Mouse (Mus musculus) left cerebral cortex, adult 9 months (tissue): ENCODE measurements at regions not wholly inside any gene's neighbourhood (a gene's known extent, or its start where the extent isn't known, plus 50 kb on each side); places are given as distances from the start of the nearest gene placed in this dataset.
A peak's percentile ranks its signal among the peaks of the same experiment; 100 is the strongest.

ENCODE experiments used
- DNase-seq, 2 experiments: peaks; one replicate each; pipeline ENCODE4 v3.0.0; 2022; ENCODE audit warnings: low spot score in 2 of 2

DNA sequence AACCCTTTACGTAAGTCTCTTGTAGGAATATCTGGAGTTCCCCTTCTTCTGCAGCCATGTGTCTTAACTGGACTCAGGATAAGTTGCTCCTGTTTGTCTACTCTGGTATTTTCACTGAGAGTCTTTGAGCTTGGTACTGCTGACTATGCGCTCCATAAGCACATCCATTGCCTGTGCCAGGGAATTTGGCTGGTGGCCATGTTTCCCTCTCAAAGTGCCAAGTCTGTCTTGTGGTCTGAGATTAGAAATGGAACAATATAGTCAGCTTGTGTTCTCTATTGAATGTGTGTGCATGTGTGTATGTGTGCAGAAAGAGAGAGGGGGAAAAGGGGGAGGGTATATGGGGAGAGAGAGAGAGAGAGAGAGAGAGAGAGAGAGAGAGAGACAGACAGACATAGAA is 263.7 kb downstream of the Olfm4 start:
- peak in 1 of 2 experiments; percentile 81 for DNase-seq

DNA sequence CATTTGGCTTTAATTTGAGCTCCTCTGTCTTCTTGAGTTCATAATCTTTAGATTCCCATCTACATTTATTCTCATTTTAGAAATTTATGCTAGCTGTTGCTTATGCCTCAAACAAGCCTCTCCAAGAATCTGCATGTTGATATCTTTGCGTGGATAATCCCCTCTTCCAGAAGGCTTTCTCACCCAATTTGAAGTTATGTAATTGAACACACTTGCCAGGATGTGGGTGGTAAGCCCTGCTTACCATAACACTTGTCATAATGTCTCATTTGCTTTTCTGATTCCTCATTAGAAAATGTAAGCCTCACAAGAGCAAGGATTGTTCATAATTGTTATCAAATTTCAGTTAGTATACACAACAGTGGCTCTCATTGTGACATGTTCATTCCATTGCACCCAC is 266.0 kb downstream of the Olfm4 start:
- DNase-seq: peak in 1 of 2 experiments; percentile 51

DNA sequence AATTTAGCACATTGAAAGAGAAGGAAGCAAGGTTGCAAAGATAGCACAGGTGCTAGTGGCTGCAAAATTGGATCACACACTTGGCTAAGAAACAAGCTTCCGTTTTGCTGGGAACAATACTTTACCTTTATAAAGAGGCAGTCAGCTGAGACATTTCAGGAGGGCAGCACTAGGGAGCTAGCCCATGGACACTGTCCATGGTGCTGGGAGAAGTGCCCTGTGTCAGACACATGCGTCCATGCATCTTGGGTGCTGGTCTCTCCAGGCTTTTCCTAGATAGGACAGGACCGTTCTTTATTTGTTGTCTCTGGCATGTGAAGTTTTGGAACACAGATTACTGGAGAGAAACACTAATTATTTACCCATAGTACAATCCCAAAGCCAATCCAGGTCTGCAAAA is 273.2 kb downstream of the Olfm4 start:
- no peak for DNase-seq

DNA sequence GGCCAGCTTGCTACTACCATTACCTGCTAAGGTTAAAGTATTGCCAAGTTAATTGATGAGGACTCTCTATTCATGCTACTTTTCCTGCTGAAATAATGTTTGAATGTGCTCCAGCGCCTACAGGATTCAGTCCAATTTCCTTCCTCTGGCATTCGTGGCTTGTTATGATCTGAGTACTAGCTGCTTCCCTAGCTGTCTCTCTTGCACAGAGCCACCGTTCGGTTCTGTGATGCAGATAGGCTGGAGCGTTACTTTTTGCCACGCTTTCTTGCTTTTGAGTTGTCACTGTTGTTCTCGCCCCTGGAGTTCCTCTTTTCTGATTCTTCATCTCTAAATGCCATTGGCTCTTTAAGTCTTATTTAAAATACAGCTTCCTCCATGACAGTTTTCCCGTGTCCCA is 279.3 kb downstream of the Olfm4 start:
- peak in 1 of 2 experiments; percentile 45 for DNase-seq

DNA sequence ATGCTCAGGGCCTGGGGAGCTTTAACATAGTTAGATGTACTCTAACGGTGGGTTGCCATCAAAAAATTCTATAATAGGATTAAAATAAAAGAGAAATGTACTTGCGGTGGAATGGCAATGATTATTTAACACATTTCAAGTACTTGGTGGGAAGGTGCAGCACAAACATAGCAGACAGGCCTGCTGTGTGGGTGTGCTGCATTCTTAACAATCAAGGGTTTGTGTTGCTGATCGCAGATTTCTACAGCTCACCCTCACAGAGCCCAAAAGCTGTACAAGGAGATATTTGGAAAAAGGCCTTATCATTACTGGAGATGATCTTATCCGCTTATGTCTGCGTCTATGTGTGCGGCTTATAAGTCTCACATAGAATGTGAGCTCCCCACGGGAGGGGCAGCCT is 281.2 kb downstream of the Olfm4 start:
- DNase-seq: peak; percentile 49 to 60

DNA sequence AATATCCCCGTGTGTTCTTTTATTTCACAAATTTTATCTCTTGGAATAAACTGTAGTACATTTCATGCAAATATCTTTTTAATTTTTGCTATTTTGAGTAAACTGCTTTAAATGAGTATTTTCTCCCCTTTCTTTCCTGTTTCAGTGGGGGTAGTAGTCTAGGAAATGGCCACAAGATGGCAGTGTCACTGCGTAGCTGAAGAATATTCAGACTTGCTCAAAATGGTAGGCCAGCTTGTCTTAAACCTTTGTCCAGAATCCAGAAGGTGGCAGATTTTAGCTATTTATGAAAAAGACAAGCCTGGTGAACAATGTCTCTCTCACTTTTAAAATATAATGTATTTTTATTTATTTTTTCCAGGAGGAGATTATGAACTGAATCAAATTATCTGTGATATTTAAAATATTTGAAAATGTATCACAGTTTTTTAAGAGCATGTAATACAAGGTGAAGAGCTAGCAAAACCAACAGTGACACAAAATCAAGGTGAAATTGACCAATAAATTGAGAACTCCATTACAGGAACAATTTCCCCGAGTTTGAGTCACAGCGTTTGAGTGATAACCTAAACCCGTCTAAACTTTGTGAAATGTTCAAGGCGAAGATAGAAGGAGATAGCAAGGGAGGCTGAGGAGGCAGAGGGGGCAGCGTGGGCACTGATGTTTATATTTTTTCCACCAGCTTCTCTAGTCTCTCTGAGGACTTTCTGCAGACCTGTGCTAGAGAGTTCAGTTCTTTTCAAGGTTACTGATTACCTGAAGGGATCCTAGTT is 285.5 kb downstream of the Olfm4 start:
- peak; percentile 50 to 87 for DNase-seq

DNA sequence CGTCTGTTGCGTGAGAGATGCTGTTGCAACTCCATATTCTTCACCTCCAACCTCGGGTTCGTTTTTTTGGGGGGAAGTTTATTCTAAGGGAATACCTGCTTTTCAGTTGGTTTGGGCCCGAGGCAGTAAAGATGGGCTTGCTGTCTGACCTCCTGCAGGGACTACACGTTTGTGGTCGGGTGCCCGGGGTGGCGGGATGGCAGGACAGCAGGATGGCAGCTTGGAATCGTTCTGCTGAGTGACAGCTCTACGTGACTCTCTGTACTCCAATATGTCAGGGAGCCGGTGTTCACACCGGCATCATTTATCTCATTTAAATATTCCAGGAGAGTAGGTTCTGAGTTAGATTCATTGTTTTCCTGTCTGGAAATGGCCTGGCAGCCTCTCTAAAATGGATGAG is 286.2 kb downstream of the Olfm4 start:
- no peak for DNase-seq

DNA sequence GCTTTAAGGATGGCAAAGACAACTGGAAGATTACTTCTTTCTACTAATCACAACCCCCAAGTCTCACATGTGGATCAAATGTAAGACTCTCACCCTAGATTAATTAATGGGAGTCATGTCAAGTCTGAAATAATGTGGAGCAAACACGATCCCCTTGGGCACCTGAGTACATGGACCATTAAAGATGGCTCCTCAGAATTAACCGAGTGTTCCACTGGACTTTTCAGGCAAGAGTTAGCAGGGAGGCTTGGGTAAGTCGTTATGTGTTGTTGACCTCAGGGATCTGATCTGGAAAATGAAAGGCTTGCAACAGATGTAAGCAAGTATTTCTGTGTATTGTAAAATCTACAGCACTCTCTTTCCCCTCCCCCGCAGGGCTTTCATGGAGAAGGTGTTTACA is 296.3 kb downstream of the Olfm4 start:
- DNase-seq: no peak

DNA sequence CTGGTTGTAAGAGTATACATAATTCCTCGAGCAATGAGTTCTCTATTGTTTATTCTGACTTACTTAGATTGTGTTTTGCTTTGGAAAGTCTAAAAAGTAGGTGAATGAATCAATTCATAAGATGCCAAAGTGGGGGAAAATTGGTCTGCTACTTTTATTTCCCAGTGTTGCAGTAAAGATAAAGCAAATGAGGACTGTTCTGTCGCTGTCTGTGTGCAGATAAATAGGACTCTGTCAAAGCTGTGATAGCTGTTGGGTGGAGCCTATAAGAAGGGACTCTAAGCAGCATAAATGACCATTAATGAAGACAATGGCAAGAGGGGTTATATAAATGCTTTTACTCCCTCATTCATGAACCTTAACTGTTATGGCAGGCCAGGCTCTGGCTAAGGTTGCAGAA is 299.8 kb downstream of the Olfm4 start:
- DNase-seq: no peak

DNA sequence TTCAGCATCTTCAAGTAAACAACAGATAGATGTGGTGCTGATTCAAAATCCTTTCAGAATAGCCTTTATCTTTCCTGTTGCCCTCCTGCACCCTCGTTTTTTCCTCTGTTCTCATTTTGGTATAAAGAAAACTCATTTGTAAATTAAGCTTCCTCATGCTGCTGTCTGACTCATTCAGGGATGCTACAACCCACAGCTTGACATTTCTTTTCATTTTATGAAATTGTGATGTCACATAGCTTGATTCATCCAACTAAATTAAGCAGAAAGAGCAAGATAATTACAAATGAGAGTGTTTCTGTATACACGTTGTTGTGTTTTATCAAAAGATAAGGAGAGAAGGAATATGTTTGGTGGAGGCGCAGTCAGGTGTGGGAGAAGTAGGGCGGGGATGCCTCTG is 307.5 kb downstream of the Olfm4 start:
- DNase-seq: no peak

DNA sequence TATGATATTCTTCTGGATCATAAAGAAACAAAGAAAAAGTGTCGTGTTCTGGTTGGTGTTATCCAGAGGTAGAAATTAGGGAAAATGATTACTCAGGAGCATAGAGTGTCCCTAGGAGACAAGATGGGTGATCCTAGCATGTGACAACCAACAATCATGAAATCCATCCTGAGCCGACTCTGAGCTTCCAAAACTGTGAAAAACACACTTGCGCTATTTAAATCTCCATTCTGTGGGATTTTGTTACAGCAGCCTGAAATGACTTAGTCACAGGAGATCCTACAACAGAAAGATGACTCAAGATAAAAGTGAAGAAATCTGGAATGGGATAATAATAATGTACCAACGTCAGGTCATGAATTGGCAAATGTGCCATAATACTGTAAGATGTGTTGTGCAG is 309.5 kb downstream of the Olfm4 start:
- no peak for DNase-seq

DNA sequence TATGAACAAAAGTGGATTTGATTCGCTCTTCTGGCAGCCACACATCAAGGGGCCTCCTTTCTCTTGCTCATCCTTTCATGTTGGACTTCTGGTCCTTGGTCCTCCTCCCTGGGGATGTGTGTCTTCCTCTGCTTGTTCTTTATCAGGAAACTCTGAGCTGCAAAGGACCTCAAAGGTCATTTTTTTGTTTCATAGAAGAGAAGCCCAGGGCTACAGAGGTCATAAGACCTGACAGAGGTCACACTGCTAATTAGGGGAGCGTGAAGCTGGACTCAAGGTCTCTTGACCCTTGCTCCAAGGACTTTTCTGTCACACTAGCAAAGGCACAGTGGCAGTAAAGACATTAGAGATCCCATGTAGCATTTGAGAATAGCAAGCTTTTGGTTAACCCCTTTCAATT is 345.8 kb downstream of the Olfm4 start:
- DNase-seq: no peak

DNA sequence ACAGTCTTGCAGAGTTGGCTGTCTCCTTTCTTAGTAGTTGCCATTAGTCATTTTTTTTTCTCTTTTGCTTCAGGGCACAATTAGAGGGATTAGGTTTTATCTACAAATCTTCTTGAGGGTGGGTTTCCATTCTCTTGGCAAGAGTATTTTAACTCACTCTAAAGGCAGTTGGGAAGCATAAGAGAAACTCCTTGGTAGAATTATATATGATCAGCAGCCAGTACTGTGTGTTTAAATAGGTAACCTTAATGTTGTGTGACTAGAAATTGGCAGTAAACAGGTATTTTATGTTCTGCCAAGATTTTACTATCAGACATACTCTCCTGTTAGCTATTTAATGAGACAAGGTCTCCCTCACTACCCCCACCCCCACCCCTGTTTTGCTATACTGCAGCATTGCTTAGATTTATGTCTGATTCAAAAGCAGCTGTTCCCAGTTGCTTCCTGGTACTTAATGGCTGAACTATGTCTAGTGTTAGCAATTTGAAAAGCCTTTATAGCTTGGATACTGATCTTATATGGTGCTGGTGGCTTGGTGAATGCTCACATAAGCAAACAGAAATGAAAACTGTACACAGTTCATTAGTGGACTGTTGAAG is 378.2 kb downstream of the Olfm4 start:
- DNase-seq: no peak

DNA sequence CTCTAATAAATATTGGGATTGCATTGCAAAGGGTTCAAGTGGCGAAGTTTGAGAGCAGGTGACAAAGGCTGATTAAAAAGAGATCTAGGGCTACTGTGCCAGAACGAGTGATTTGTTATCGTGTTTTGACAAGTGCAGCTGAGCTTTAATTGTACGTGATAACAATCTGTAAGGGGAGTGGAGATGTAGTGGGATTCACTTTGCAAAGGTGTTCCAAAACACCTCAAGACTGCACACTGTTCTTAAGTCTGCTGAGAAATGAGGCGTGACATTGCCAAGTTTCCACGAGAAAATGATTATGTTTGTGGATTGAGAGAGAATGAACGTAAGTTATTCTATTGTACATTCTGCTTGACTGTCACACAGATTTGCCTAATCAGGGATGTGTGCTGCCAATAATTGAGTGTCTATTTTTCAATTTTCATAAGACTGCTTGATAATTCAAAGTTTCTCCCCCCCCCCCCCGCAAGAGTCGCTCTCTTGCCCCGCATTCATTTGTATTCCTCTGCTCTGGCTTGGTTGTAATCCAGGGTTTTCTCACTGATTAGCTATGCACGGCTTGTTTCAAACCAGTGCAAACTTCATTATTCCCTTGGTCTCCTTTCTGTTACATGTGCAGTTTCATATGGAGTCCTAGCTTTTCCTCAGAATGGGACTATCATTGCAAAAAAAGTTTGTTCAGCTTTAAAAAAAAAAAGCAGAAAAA is 385.7 kb downstream of the Olfm4 start:
- DNase-seq: no peak

DNA sequence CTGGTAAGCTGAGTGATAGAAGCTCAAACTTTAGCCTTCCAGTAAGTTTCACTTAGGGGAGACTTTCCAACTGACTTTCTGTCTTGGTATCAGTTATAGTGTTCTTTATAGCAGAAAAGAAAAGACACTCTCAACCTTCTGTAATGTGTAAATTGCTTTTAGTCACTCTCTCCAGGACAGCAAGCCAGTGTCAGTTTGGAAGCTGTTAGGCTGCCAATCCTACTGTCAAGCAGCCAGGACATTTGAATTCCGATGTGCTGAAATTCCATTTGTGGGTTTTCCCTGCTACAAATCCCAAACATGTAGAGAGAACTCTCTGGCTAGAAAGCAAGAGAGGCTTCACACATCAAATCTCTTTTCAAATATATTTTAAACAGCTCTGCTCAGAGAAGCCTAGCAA is 390.4 kb downstream of the Olfm4 start:
- no peak for DNase-seq

DNA sequence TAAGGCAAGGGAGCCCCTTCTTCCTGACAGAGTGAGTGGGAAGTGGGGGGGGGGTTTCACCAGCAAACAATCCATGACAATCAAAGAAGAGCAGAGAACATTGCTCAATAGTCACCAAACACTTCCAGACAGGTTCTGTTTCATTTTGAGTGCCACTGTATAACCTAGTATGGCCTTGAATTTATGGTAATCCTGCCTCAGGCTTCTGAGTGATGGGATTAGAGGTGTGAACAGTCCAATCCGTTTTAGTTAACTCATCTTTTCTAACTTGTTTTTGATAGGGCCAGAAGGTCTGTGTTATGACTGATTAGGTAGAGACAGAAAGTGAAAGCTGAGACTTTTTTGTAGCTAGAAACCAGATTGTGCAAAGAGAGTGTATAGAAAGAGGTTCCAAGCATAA is 393.2 kb downstream of the Olfm4 start:
- DNase-seq: no peak

DNA sequence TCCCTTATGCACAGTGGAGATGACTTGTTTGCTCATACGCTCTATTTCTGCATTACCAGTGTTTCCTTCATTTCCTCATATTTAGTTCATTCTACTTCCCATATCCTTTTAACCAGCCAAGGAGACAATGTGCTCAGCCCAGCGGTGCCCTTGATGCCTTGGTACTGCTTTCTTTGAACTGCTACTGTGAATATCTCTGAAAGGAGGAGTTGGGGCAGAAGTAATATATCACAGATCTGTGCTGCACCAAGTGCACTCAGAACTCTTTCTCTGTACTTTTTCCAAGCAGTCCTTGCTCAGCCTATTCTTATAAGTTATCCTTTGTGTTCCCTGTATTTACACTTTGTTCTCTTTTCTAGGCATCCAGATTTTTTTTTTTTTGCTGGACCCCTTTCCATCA is 407.5 kb downstream of the Olfm4 start:
- DNase-seq: no peak

DNA sequence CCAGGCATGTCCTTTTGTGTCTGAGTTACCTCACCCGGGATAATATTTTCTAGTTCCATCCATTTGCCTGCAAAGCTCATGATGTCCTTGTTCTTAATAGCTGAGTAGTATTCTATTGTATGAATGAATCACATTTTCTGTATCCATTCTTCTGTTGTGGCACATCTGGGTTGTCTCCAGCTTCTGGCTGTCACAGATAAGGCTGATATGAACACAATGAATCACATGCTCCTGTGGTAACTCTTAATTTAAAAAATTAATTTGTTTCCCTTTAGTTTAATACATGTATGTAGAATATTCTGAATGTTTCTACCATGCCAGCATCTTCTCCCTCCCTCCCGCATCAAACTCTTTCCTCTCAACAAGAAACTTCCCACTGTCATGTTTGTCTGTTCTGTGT is 424.4 kb downstream of the Olfm4 start:
- DNase-seq: no peak

DNA sequence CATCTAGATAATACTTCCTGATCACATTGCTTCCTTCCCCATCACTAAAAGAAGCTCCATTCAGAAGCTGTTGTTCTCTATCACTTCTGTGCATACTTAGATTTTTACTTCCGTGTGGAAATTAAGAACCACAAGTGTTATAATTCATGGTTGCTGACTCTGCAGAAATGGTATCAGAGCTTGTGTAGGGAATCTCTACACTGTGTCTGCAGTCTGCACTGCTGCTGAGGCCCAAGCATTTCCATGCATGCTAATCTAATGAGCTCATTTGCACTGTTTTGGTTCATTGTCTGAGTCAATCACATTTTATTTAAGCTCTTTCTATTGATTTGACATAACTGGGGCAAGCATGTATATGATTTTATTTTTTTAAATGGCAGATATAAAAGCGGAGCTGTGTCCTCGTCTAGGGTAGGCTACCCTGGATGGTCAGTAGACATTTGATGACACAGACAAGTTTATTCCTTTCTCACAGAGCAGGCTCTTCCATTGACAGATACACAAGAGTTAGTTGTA is 435.0 kb downstream of the Olfm4 start:
- no peak for DNase-seq

DNA sequence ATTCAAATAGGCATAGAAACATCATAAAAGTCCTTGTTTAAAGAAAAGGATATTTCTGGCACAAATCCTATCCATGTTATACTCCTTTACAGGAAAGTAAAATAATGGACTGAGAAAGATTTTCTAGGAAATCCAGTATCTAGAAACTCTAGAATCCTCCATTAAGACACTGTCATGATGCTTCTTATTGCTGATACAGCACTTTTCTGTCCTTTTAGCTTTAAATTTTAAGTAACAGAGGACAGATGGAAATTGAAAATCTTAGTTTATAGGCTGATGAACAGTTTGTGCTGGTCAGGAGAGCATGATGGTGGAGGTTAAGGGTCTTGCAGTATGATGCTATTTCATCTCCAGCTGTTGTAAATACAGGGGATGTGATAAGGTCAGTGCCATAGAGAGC is 459.9 kb downstream of the Olfm4 start:
- no peak for DNase-seq

DNA sequence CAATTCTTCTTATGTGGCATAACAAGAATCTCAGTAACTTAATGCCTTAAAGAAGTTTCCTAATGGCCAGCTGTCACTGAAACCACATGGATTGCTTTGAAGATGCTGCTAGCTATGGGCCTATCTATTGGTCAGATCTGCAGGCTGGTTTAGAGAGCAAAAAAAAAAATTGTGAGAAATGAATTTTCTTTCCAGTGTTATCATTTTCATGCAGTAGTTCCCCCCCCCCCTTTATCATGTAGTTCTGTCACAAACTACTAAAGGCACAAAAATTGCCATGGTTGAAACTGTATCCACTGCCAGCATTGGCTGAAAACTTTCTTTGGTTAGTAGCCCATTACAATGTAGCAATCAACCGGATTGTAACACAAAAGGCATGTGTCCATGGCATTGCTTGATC is 487.6 kb downstream of the Olfm4 start:
- no peak for DNase-seq

DNA sequence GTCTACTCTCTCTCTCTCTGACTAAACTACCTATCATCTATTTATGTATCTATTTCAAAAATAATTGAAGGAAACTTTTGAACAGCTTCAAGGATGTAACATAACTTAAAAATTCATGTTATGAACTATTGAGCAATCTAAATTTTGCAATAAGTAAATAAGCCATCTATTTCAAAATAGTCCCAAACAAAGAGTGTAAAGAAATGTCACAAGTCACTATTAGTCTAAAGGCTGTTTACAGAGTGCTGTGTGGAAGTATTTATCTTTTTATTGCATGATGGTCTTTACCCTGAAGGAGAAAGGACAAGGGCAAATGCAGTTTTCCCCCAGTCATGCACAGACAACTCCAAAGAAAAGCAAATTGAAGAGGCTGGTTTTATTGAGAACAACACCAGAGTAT is 496.0 kb downstream of the Olfm4 start:
- no peak for DNase-seq

DNA sequence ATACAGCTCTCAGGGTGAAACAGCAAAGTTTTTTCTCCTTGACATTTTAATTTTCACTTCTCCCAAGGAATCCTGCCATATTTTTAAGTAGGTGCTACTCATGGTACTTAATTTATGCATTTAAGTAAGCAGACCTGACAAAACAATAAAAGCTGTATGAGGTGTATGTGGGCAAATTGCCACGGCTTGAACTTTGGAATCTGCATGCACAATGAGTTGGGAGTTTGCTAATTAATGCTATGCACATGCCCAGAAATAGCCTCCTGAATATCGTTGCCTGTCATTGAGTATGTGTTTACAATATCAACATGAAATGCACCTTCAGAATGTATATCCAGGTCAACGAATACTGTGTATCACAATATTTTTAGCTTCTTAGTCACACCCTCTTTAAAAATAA is 498.9 kb downstream of the Olfm4 start:
- DNase-seq: no peak
